Mouse (Mus musculus) olfactory bulb, adult 2 months (tissue): Measurements from ENCODE around the gene Pcbp4.

Source experiments
- CTCF ChIP-seq: fragments of 200-500 bp; IDR thresholded peaks from 2 replicates; pipeline ENCODE4 v1.5.1; 2012; ENCODE audit warnings: low read depth, mild to moderate bottlenecking, low read length, moderate library complexity; ENCODE audit not compliant: insufficient read depth
- POLR2A ChIP-seq: fragments of 200-500 bp; IDR thresholded peaks from 2 replicates; pipeline ENCODE4 v1.6.1; 2012; ENCODE audit warnings: mild to moderate bottlenecking, low read depth, low read length, moderate library complexity; ENCODE audit not compliant: insufficient read depth

DNA sequence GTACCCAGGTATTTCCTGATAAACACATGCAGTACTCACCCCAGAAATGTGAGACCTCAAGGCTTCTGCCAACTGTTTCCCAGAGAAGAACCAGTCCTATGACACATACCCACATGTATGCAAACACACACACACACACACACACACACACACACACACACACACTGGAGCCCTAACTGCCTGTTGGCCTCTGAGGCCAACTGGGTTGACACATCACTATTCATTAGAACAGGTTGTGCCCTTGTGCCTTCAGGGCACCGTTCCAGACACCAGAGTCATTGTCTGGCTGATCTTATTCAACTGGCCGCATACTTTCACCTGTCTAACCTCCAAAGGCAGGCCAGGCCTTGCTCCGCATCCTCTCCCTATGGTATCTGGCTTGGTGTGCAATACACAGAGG, 40.9 kb upstream of the Pcbp4 start:
- TF ChIP-seq CTCF: no peak
- no peak for TF ChIP-seq POLR2A
